In genomic region chr12:16810525-16811431, GRCm38 (mm10) we compare ENCODE assay signal across 8 mouse cellular contexts. TPM values are rescaled to one million over a fixed set of nuclear protein-coding genes. Genes with fewer than 3 reads are reported as not detected.
A peak's percentile ranks its signal among the peaks of the same experiment; 100 is the strongest.
DNase-seq lines count a peak whose midpoint lies in the region; ATAC-seq lines count a peak whose summit lies in the region.

E2f6 (plus strand) TSS chr12:16810963.

- peaks cover 18% of the 10 kb centered on the region for H3K4me1 ChIP-seq in hindbrain, embryonic 12.5 days

- WGBS in hindbrain, embryonic 12.5 days, result 7% methylated on average over 62 of the region's 81 CpGs

- peaks cover 27% of the 10 kb centered on the region for H3K27me3 ChIP-seq in hindbrain, embryonic 12.5 days

- DNase-seq in NIH3T3 (ENCODE audit: low read depth), result peak; percentile 41
- peak; percentile 90 to 92 for DNase-seq in cerebellum, postnatal 10 days
- DNase-seq in frontal cortex, postnatal 14 days (ENCODE audit: low spot score in 2 of 2), result peak; percentile 60 to 73
- DNase-seq in layer of hippocampus, postnatal 25 days (ENCODE audit: extremely low spot score in 1 of 2, low spot score in 1 of 2), result peak; percentile 78 to 80
- DNase-seq in lung, postnatal 14 days, result peak; percentile 81
- peak; percentile 83 for DNase-seq in ovary, postnatal 36 days (ENCODE audit: low spot score)
- DNase-seq in thymus, postnatal 25 days, result peak; percentile 83

- peak within 1 kb of the TSS; percentile 72 for H3K4me2 ChIP-seq in hindbrain, embryonic 12.5 days (replicated peaks)

- H3K27ac ChIP-seq in hindbrain, embryonic 12.5 days, result peak within 1 kb of the TSS; percentile 76

- no peaks in the 10 kb centered on the region for H3K9me3 ChIP-seq in hindbrain, embryonic 12.5 days (replicated peaks)

- ATAC-seq in hindbrain, embryonic 12.5 days (ENCODE audit: low FRiP score), result peak; percentile 87

- peak within 1 kb of the TSS; percentile 91 for H3K4me3 ChIP-seq in hindbrain, embryonic 12.5 days

- H3K36me3 ChIP-seq in hindbrain, embryonic 12.5 days, result peaks cover 8% of the 10 kb centered on the region; the same call in 1 of the 2 replicates

- peak within 1 kb of the TSS; percentile 91 for H3K9ac ChIP-seq in hindbrain, embryonic 12.5 days

RNA-seq across cellular contexts. Expression of gene E2f6, which starts in this region (rescaled TPM):
- polyA plus RNA-seq in hindbrain, embryonic 12.5 days (2016; fragmentation: Nextera tagmentation; extraction: Ambion mirVana), result 65.9 and 75.6 TPM in 2 replicates
- 10 to 100 TPM; 29.7 TPM for total RNA-seq in layer of hippocampus, postnatal 25 days (2021)

Comparison
In these comparisons a context has a peak if more than half of its experiments do, and no peak if none do; other contexts are left out.
1. Peak in every context shown above with its lines: DNase-seq, ATAC-seq, H3K4me3 ChIP-seq and H3K27ac ChIP-seq.
2. DNase-seq: peak in every context shown above with its lines; median percentile 91 in cerebellum, postnatal 10 days; 83 in ovary, postnatal 36 days; 83 in thymus, postnatal 25 days; 81 in lung, postnatal 14 days; 79 in layer of hippocampus, postnatal 25 days; 66 in frontal cortex, postnatal 14 days; 41 in NIH3T3.